Mouse (Mus musculus) heart, adult 9 months (tissue): ENCODE data around the gene Myh2.

ENCODE experiments used
- DNase-seq, 2 experiments: peaks; one replicate each; pipeline ENCODE4 v3.0.0; 2022; ENCODE audit warnings: low spot score in 2 of 2

Gene Myh2

GRCm38 (mm10) chr11:67237481-67238079 lies 66.8 kb downstream of the Myh2 start, which contains the start of gene Myh4:
Myh4 (plus strand) TSS chr11:67238029.
- no peak for DNase-seq

GRCm38 (mm10) chr11:67241051-67241450 lies 70.2 kb downstream of the Myh2 start:
- DNase-seq = no peak
